Mouse (Mus musculus) frontal cortex, adult 2 months (tissue): Measurements from ENCODE around the gene Prm2. TPM values are rescaled to one million over a fixed set of nuclear protein-coding genes. Genes with fewer than 3 reads are reported as not detected.

Experiments
- DNase-seq, 2 experiments: peaks; one replicate each; pipeline ENCODE4 v3.0.0; 2022; ENCODE audit warnings: low spot score in 1 of 2; ENCODE audit errors: extremely low spot score in 1 of 2
- polyA plus RNA-seq: library from polyadenylated mRNA; depleted of rRNA; stranded (reverse); fragments of >200 nt; gene quantifications from 2 replicates; pipeline ENCODE4 v1.2.3, GENCODE M21; 2012

The Prm2 gene
- polyA plus RNA-seq, 1 experiment: not detected

- no peak for DNase-seq
Observed at GRCm38 (mm10) chr16:10780631-10781120, 15.3 kb downstream of the Prm2 start.

- no peak for DNase-seq
Observed at GRCm38 (mm10) chr16:10777579-10778160, 18.3 kb downstream of the Prm2 start.

GRCm38 (mm10) chr16:10776322-10776721, 19.6 kb downstream of the Prm2 start:
- no peak for DNase-seq

- DNase-seq: no peak
Observed at GRCm38 (mm10) chr16:10774726-10775125, 21.2 kb downstream of the Prm2 start.

GRCm38 (mm10) chr16:10773543-10773942, 22.4 kb downstream of the Prm2 start:
- no peak for DNase-seq

- no peak for DNase-seq
Observed at GRCm38 (mm10) chr16:10771769-10772510, 24.0 kb downstream of the Prm2 start.

- no peak for DNase-seq
Observed at GRCm38 (mm10) chr16:10770531-10771325, 25.2 kb downstream of the Prm2 start.

GRCm38 (mm10) chr16:10769661-10770060, 26.3 kb downstream of the Prm2 start:
- DNase-seq: peak; percentile 29 to 48

GRCm38 (mm10) chr16:10768821-10769220, 27.1 kb downstream of the Prm2 start:
- DNase-seq: no peak

- peak in 1 of 2 experiments; percentile 89 for DNase-seq
Observed at GRCm38 (mm10) chr16:10767158-10767557, 28.8 kb downstream of the Prm2 start.

GRCm38 (mm10) chr16:10764323-10764722, 31.6 kb downstream of the Prm2 start:
- DNase-seq: no peak

- no peak for DNase-seq
Observed at GRCm38 (mm10) chr16:10763540-10764264, 32.2 kb downstream of the Prm2 start.

GRCm38 (mm10) chr16:10762569-10763180, 33.3 kb downstream of the Prm2 start:
- no peak for DNase-seq

GRCm38 (mm10) chr16:10761182-10761581, 34.8 kb downstream of the Prm2 start:
- DNase-seq: no peak

GRCm38 (mm10) chr16:10756168-10756567, 39.8 kb downstream of the Prm2 start:
- no peak for DNase-seq

- no peak for DNase-seq
Observed at GRCm38 (mm10) chr16:10754521-10755296, 41.2 kb downstream of the Prm2 start.

- peak in 1 of 2 experiments; percentile 42 for DNase-seq
Observed at GRCm38 (mm10) chr16:10749824-10750223, 46.1 kb downstream of the Prm2 start.

GRCm38 (mm10) chr16:10749226-10749625, 46.7 kb downstream of the Prm2 start:
- no peak for DNase-seq
